Mouse (Mus musculus) C2C12 (cell line): Measurements from ENCODE around the gene Hacd2.

Experiments used
- CEBPB ChIP-seq: IDR thresholded peaks from one replicate; pipeline ENCODE4 v1.6.1; 2011; ENCODE audit warnings: low read depth, mild to moderate bottlenecking, control low read depth, moderate library complexity
- MAX ChIP-seq: IDR thresholded peaks from one replicate; pipeline ENCODE4 v1.6.1; 2011; ENCODE audit warnings: mild to moderate bottlenecking, control low read depth

GRCm38 (mm10) chr16:35033809-35034577 is 11.8 kb downstream of the Hacd2 start:
- TF ChIP-seq MAX (no peak), CEBPB (no peak)
